ENCODE assay signal across 31 mouse cellular contexts in genomic region chr2:131430474-131430873, GRCm38 (mm10).
DNase-seq lines count a peak whose midpoint lies in the region; ATAC-seq and TF ChIP-seq lines count a peak whose summit lies in the region.
"Had no signal": no experiment of that assay in that cellular context is flagged by ENCODE, and none has a peak within 500 bp of the region (broad histone marks: within the 10 kb centered on the region; RNA-seq: fewer than 3 reads in every experiment).

No protein-coding gene starts in this region.

- TF ChIP-seq EP300 in CH12.LX (IDR thresholded peaks at IDR 0.05; ENCODE audit: low read length), result 0 out of 2 replicates have a peak, but pooled peaks have one; percentile 9

- H3K4me3 ChIP-seq in kidney, postnatal 0 days (replicated peaks; ENCODE audit: low read depth, low read length), result no peak overlapping the region
- no peak overlapping the region for H3K4me3 ChIP-seq in CH12.LX (replicated peaks in 1 of 3; ENCODE audit: low read depth in 2 of 3, low read length in 2 of 3, poor library complexity in 1 of 3)
- H3K4me3 ChIP-seq: gastrocnemius, adult 2 months; heart, embryonic 13.5 days; hindbrain, embryonic 15.5 days; limb, embryonic 15.5 days; myocyte; neural tube, embryonic 12.5 days had no signal

- no peak overlapping the region for H3K9ac ChIP-seq in kidney, postnatal 0 days (ENCODE audit: low read depth, low read length)
- no peak overlapping the region for H3K9ac ChIP-seq in CH12.LX (ENCODE audit: insufficient read depth, low read depth)
- H3K9ac ChIP-seq: heart, embryonic 13.5 days; hindbrain, embryonic 15.5 days; limb, embryonic 15.5 days; liver, embryonic 14.5 days; lung, embryonic 14.5 days; neural tube, embryonic 12.5 days had no signal

- dilution Hi-C loops in CH12.LX (cut with MboI; ENCODE audit: extremely low pct_ligation_motif_present, extremely low pct_unique_long_range_greater_than_20kb, low sequenced_read_pairs), result no loop called here

- in situ Hi-C loops in CH12.LX (cut with MboI; ENCODE audit: low pct_ligation_motif_present, low pct_unique_long_range_greater_than_20kb, low sequenced_read_pairs), result loop anchor here (5.0 kb wide), 1 partner anchor 82 kb away; no protein-coding TSS in a partner anchor

- DNase-seq in kidney, postnatal 0 days (ENCODE audit: low spot score), result peak; percentile 72
- no peak for DNase-seq in kidney, postnatal 25 days
- no peak for DNase-seq in CH12.LX (ENCODE audit: extremely low read depth)
- DNase-seq in brain, adult 2 months (ENCODE audit: low read depth, low spot score), result peak; percentile 29
- DNase-seq in thymus, postnatal 25 days, result no peak
- no peak for DNase-seq in thymus, postnatal 10 days (ENCODE audit: low spot score in 2 of 2)
- no peak for DNase-seq in adrenal gland, adult (ENCODE audit: inconsistent age in 2 of 2, low spot score in 1 of 2)
- DNase-seq: adrenal gland, postnatal 14 days; cerebellum, adult 18-20 months; cerebellum, postnatal 10 days; gastrocnemius, adult 2 months; heart, postnatal 10 days; kidney, adult 11 months; kidney, postnatal 4 days; layer of hippocampus, postnatal 36 days; left cerebral cortex, postnatal 4 days; lung, embryonic 14.5 days; right cerebral cortex, postnatal 4 days; thymus, adult 2 months had no signal

- no peak overlapping the region for H3K27ac ChIP-seq in kidney, postnatal 0 days
- H3K27ac ChIP-seq in CH12.LX (ENCODE audit: insufficient read depth, low read depth), result no peak overlapping the region
- H3K27ac ChIP-seq: gastrocnemius, adult 2 months; heart, embryonic 13.5 days; hindbrain, embryonic 15.5 days; limb, embryonic 15.5 days; liver, embryonic 14.5 days; neural tube, embryonic 12.5 days; stomach, postnatal 0 days had no signal

- H3K27me3 ChIP-seq in kidney, postnatal 0 days (ENCODE audit: insufficient read depth, low read length), result no peaks in the 10 kb centered on the region
- H3K27me3 ChIP-seq in CH12.LX (replicated peaks), result peaks cover 2% of the 10 kb centered on the region
- H3K27me3 ChIP-seq: hindbrain, embryonic 15.5 days; limb, embryonic 15.5 days; neural tube, embryonic 12.5 days had no signal

- H3K79me2 ChIP-seq in CH12.LX (replicated peaks; ENCODE audit: control insufficient read depth, extremely low read depth, insufficient read depth, poor library complexity, severe bottlenecking), result no peaks in the 10 kb centered on the region

- no peak for TF ChIP-seq POLR2A in CH12.LX (IDR thresholded peaks at IDR 0.05; ENCODE audit: low read depth, low read length)

- TF ChIP-seq RAD21 in CH12.LX (IDR thresholded peaks at IDR 0.05; ENCODE audit: low read depth, low read length), result no peak

- ATAC-seq in kidney, postnatal 0 days (replicated peaks; ENCODE audit: low FRiP score, low read depth), result peak; percentile 46; the same call in 1 of the 2 replicates
- peak; percentile 78 for ATAC-seq in megakaryocyte progenitor cell, adult 5-6 weeks (replicated peaks; ENCODE audit: poor library complexity)
- ATAC-seq: forebrain, embryonic 14.5 days; inflammation-experienced regulatory T-cells, adult 6 months; midbrain, embryonic 16.5 days had no signal

- H3K4me1 ChIP-seq in kidney, postnatal 0 days (replicated peaks; ENCODE audit: insufficient read depth, low read length), result no peaks in the 10 kb centered on the region
- peaks cover 8 to 13% of the 10 kb centered on the region in 2 experiments; a peak in 3 of 4 replicates for H3K4me1 ChIP-seq in CH12.LX (ENCODE audit: control insufficient read depth in 1 of 2, insufficient read depth in 2 of 2)
- H3K4me1 ChIP-seq: heart, embryonic 13.5 days; hindbrain, embryonic 15.5 days; limb, embryonic 15.5 days; neural tube, embryonic 12.5 days had no signal

- 53% methylated on average over 4 of the region's 4 CpGs for WGBS in kidney, postnatal 0 days

- no peak overlapping the region for H3K4me2 ChIP-seq in kidney, postnatal 0 days (ENCODE audit: low read length)
- no peak overlapping the region for H3K4me2 ChIP-seq in CH12.LX (ENCODE audit: insufficient read depth, low read depth, poor library complexity, severe bottlenecking)
- H3K4me2 ChIP-seq: heart, embryonic 13.5 days; hindbrain, embryonic 15.5 days; limb, embryonic 15.5 days; lung, embryonic 14.5 days; neural tube, embryonic 12.5 days had no signal

- no peaks in the 10 kb centered on the region for H3K36me3 ChIP-seq in kidney, postnatal 0 days (ENCODE audit: insufficient read depth, low read length)
- H3K36me3 ChIP-seq in CH12.LX (replicated peaks in 1 of 2; ENCODE audit: control insufficient read depth in 1 of 2, insufficient read depth in 1 of 2, low read length in 1 of 2), result no peaks in the 10 kb centered on the region
- H3K36me3 ChIP-seq: G1E; heart, embryonic 13.5 days; hindbrain, embryonic 15.5 days; limb, embryonic 15.5 days; neural tube, embryonic 12.5 days had no signal

- H3K9me3 ChIP-seq in kidney, postnatal 0 days (replicated peaks; ENCODE audit: low read length), result no peaks in the 10 kb centered on the region
- H3K9me3 ChIP-seq in CH12.LX (replicated peaks; ENCODE audit: low read length), result no peaks in the 10 kb centered on the region
- H3K9me3 ChIP-seq: G1E; heart, embryonic 13.5 days; hindbrain, embryonic 15.5 days; limb, embryonic 15.5 days; neural tube, embryonic 12.5 days had no signal

- no peak for TF ChIP-seq CTCF in kidney, postnatal 0 days (IDR thresholded peaks at IDR 0.05; ENCODE audit: low read depth)
- TF ChIP-seq CTCF in CH12.LX (conservative IDR thresholded peaks at IDR 0.05 in 1 of 2, IDR thresholded peaks at IDR 0.05 in 1 of 2; ENCODE audit: low read depth in 2 of 2, low read length in 2 of 2), result no peak

TF ChIP-seq in CH12.LX, 34 proteins besides CTCF, POLR2A, EP300 and RAD21:
- TF ChIP-seq ZC3H11A (IDR thresholded peaks at IDR 0.05; ENCODE audit: low read depth, low read length) (no peak), BHLHE40 (IDR thresholded peaks at IDR 0.05; ENCODE audit: low read depth, low read length) (0 out of 2 replicates have a peak, but pooled peaks have one; percentile 8)
TF ChIP-seq in CH12.LX: peak in this region for 1.

Comparison
In these comparisons a context has a peak if more than half of its experiments do, and no peak if none do; other contexts are left out.
1. DNase-seq: peak in kidney, postnatal 0 days (single experiment) and brain, adult 2 months (single experiment); none in kidney, postnatal 25 days (0 of 2), CH12.LX (single experiment), thymus, postnatal 25 days (single experiment), thymus, postnatal 10 days (0 of 2) and adrenal gland, adult (0 of 2).